Mouse (Mus musculus) WW6 (cell line): ENCODE results near the gene Cd320.
A peak's percentile ranks its signal among the peaks of the same experiment; 100 is the strongest.
"Not testable (repeated sequence)": the region's sequence is repeated elsewhere in the genome, so short reads cannot be mapped to it uniquely, and the experiment has no call there.

Source experiments
- DNase-seq: peaks from one replicate; pipeline ENCODE4 v3.0.0-alpha.2; 2013; ENCODE audit warnings: low read depth, low spot score

The Cd320 gene

DNA sequence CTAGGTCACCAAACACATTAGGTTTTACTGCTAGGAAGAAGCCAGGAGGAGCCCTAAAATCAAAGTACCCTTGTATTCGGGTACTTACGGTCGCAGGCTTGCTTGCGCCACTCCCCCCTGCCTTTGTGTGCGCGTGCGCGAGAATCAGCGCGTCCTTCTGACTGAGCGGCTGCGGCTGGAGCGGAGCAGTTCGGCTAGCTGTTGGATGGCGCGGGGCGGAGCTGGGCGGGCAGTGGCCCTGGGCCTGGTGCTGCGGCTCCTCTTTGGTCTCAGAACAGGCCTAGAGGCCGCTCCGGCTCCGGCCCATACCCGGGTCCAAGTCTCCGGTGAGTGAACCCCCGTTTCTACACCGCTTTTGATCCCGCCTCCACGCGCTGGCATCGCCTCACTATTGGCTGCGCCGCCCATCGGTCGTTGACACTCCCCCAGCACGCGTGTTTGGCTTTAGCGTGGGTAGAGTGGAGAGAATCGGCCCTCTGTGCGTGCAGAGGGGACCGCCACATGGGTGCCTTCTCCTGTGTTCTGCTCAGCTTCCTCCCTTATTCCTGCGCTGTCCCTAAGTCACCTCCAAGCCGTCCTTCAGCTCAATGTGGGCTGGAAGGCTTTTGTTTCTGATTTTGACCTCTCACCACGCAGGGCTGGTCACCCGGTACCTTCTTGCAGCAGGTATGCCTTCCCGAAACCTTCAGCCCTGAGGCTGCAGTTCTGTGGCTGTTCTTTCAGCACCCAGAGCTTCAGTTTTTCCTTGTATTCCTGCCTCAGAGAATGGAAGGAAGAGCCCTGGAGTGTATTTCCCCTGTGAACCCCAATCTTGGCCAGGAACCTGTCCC is at the start of gene Cd320:
TSS of gene Cd320 (plus strand) at position 126 of the 830 bp plus-strand sequence.
- DNase-seq = peak; percentile 77

DNA sequence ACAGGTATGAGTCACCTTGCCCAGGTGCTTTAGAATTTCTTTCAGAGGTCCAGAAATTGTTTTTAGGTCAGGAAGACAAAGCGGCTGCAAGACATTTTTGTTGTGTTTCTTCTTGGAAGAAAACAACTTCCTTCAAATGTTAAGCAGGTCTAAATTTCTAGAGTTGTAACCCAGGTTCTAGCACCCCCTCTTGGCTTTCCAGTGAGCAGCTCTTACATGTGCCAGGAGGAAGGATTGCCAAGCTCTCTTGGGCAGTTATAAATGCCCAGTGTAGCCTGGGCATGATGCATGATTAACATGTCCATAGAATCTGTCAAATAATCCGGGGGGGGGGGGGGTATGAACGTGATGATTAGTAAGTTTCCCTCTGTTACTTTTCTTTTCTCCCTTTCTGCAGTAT is 44.6 kb upstream of the Cd320 start:
- no peak for DNase-seq

DNA sequence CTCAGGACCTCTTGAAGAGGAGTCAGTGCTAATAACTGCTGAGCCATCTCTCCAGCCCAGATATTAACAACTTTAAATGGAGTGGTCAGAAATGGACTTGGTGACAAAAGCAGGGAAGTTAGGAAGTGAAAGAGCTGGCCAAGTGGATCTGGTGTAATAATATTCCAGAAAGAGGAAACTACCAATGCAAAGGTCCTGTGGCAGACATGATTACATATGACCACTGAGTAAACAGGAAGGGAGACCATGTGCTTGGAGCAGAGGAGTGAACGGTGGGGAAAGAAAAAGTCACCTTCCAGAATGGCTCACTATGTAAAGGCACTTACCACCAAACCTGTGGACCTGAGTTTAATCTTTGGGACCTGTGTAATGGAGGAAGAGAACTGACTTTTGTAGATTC is 43.6 kb upstream of the Cd320 start:
- DNase-seq = no peak

DNA sequence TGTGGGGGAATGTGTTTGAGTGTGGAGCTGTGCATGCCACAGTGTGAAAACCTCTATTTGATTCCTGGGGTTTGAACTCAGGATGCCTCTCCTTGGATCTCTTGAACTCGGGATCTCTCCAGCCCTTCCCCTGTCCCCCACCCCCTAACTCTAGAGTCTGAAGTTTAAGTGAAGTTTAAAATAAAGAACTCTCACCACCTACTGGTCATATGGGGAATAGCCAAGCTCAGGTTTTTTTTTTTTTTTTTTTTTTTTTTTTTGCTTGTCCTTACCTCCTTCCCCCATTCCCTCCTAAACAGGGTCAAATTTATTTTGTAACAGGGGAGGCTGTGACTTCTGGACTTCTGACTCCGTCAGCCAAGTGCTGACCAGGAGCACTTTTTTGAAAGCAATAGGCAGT is 40.7 kb upstream of the Cd320 start:
- DNase-seq = no peak

DNA sequence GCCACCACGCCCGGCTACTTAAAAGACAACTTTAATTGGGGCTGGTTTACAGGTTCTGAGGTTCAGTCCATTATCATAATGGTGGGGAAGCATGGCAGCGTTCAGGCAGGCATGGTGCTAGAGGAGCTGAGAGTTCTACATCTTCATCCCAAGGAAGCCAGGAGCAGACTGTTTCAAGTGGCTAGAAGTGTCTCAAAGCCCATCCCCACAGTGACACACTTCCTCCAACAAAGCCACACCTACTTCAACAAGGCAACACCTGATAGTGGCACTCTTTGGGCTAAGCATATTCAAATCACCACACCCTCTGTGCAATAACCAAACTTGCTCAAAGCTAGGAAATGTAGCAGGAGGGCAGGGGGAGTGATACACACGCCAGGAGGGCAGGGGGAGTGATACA is 38.7 kb upstream of the Cd320 start:
- DNase-seq = no peak

DNA sequence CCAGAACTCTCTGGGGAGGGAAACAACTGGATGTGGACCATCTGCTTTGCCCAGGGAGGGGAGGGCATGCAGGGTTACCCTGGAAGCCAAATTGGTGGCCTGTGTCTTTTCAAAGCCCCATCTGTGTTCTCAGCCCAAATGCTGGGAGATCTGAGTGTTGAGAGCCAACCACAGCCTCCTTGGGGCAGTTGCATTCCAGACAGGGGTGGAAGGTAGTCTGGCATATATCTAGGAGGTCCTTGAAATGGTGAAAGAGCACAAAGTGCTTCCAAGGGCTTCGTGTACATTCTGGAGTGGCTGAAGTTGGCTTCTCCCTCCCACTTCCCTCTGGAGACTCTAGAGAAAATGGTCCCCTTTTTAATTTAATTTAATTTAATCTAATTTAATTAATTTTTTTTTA is 38.1 kb upstream of the Cd320 start:
- no peak for DNase-seq

DNA sequence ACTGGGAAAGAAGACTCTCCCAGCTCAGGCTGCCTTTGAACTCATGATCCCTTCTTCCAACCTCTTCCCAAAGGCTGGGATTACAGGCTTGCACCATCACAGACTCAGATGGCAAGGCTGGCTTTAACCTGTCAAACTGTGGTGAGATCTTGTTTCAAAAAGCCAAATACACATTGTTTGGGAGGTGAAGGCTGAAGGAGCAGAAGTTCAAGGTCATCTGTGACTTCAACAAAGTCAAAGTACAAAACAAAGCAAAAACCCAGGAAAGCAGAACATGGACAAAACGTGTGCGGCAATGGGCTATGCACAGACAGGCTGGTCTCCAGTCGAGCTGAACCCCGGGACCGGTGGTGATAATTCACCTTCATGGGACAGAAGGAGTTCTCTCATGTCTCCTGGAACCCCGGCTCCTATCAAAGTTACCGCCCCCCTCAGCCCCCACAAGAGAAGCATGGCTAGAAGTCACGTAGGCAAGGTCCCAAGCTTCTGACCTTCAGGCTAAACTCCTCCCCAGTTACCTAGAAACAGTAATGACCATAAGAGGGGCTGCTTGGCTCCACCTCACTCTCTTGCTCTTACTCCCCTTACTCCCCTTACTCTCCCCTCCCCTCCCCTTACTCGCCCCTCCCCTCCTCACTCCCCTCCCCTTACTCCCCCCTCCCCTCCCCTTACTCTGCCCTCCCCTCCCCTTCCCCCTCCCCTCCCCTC is 35.6 kb upstream of the Cd320 start:
- no peak for DNase-seq

DNA sequence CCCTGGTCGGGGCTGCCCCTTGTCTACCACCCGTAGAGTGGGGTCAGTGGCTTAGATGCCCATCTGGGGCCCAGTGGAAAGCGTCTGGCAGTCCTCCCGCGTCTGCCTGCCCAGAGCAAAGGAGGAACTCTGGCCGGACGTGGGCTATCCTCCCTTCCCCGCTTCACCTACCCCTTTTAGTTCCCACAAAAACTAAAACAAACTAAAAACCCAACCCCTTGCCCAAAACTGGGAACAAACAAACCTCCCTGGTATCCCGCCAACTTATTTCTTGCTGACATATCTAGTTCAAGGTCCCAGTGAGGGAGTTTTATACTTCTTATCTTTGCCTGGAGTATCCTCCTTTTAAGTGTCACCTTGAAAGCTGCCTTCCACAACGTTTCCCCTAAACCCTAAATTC is 34.7 kb upstream of the Cd320 start:
- no peak for DNase-seq

DNA sequence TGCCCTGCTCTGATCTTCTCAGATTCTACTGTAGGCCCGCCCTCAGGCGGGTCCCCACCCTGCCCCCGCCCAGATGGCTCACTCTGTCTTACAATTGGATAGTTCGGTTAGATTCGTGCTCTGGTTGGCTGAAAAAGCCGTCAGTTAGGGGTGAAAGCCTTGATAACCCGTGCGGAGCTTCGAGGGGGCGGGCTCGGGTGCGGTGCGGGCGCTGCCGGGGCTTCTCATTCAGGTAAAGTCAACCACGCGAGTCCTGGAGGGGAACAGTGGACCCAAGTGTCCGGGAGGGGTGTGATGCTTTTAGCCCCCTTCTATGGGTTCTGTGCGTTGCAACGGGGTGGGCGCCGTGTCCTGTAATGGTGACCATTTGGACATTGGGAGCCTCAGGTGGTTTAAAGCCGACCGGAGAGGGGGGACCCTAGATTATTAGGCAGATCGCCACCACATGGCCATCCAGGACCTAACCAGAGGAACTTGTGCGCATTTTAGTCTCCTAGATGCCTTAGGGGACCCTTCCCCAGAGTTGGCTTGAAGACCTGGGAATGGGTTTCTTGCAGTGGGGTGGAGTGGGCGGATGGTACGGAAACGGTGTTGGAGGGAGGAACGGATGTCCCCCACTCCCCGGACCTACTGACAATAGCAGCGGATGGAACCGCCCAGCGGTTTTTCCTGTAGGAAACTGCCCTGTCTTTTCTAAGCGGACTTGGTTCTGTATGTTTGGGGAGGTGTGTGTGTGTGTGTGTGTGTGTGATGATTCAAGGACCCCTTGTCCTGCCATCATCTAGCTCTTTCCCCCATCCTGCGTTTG is 32.4 kb upstream of the Cd320 start, which contains the start of gene Kank3:
TSS of gene Kank3 (plus strand) at position 186 of the 808 bp plus-strand sequence.
- peak; percentile 91 for DNase-seq

DNA sequence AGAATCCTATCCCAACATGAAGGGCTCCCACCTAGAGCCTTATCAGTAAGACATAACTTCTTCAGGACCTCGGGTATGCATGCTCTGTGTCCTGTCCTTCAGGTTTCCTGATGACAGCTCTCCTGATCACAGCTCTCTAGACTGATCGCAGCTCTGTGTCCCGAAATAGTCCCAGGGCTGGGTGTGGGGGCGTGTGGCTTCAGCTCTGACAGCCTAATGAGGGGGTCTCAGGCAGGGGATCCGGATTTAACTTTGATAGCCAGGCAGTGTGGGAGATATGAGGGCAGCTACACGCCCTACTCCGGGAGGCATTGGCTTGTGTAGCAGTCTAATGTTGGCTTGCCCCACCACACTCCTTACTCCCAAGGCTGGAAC is 31.8 kb upstream of the Cd320 start:
- DNase-seq = no peak

DNA sequence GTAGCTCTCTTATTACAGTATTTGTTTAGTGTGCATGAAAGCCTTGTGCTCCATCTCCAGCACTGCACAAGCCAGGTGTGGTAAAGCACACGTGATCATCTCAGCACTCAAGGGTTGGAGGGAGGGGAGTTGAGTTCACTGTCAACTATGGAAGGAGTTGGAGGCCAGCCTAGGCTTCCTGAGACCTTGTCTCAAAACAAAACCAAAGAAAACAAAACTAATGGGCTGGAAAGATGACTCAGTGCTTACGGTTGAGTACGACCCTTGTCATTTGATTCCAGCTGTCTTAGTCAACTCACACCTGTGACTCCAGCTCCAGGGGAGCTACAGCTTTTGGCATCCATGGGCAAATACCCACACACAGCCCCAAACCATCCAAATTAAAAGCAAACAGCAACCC is 30.4 kb upstream of the Cd320 start:
- DNase-seq = no peak

DNA sequence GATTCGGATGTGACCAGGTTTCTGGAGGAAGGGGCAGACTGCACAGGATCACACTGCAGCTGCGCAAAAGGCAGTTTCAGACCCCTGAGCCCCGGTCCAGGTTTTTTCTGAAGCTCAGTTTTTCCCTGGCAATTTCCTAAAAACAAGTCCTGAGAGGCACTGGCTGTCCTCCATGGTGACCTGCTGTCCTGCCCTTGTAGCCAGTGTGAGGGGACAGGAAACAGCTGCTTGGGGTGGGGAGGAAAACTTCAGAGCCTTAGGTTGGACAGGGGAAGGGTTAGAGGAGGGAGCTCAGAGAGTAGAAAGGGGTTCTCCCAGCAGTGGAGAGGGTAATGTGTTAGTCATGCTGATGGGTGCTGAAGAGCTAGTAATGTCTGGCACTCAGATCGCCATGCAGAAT is 29.9 kb upstream of the Cd320 start:
- no peak for DNase-seq

DNA sequence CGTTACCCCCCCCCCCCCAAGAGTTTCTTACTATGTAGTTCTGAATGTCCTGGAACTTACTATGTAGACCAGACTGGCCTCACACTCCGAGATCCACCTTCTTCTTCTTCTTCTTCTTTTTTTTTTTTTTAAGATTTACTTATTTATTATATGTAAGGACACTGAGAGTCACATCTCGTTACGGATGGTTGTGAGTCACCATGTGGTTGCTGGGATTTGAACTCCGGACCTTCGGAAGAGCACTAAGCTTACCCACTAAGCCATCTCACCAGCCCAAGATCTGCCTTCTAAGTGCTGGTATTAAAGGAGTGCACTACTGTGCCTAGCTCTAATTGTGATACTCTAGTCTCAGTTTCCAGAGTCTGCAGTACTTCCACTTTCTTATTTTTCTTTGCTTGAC is 27.5 kb upstream of the Cd320 start:
- no peak for DNase-seq

DNA sequence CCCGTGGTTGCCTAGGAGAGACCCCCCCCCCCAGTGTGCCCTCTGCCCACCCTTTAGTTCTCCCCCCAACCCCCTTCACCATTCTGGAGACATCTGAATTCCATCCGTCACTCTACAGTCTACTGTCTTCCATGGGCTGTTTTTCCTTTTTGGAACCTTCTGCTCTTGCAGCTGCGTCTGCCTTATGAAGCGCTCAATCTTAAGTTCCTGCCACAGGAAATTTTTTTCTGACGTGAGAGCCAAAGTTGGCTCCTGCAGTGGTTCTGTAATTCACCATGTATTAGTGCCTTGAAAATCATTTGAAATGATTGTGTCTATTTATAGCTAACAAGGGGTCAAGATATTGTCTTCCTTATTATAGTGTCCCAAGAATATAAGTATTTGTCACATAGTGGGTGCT is 26.3 kb upstream of the Cd320 start:
- no peak for DNase-seq

DNA sequence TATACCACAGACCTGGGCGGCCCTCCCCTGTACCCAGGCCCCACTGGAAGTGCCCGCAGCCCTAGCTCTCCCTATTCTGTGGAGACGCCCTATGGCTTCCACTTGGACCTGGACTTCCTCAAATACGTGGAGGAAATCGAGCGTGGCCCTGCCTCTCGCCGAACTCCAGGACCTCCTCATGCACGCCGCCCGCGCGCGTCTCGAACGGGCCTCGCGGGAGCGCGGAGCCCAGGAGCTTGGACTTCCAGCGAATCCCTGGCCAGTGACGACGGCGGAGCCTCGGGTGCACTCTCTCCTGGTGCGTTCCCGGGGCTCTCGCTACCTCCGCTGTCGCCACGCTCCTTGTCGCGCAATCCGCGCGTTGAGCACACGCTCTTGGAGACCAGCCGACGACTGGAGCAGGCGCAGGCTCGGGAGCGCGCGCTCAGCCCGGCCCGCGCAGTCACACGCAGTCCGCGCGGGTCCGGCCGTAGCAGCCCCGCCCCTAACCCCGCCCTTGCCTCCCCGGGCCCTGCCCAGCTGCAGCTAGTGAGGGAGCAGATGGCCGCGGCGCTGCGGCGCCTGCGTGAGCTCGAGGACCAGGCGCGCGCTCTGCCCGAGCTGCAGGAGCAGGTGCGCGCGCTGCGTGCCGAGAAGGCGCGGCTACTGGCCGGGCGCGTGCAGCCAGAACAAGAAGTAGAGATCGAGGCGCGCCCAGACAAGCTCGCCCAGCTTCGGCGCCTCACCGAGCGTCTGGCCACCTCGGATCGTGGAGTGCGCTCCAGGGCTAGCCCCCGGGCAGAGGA is 25.5 kb upstream of the Cd320 start:
- peak; percentile 89 for DNase-seq

DNA sequence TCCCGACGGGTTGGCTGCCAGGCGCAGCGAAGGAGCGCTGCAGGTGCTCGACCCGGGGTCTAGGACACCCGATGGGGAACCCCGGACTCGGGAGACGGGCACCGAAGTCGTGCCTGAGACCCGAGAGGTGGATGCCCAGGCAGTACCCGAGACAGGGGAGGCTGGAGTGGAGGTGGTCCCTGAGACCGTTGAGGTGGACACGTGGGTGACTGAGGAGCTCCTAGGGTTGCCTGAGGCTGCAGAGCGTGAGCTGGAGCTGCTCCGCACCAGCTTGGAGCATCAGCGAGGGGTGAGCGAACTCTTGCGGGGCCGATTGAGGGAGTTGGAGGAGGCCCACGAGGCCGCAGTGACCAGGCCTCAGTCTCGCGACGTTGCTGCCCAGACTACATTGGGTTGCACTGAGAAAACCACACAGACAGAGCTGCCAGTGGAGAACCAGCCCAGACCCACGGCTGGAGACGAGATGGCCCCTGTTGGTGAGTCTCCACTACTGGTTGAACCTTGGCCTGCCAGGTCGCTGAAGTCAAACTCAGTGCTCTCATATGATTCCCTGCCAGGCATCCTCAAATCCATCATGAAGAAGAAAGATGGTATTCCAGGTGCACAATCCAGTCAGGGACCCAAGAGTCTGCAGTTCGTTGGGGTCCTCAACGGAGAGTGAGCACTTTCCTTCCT is 24.8 kb upstream of the Cd320 start:
- no peak for DNase-seq

DNA sequence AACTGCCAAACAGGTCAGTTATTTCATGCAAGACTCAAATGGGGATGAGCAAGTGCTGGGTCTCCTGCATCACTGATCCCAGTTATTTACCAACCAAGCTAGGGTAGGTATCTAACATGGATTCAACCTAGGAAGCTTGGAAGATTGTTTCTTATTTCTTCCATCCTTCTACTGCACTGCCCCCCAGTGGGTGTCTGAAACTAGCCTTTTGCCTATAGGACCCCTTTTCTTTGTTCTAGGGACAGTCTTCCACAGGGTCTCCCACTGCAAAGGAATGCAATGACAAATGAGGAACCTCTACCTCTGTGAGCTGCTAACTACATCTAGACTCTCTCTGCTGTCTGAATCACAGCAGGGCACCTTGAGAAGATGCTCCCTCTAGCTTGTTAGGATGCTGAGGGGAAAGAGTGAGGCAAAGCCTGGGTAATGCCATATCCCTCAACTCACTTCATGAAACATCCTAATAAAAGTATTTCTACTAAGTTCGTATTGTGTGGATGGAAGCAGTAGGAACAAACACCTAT is 20.4 kb upstream of the Cd320 start:
- DNase-seq = no peak

DNA sequence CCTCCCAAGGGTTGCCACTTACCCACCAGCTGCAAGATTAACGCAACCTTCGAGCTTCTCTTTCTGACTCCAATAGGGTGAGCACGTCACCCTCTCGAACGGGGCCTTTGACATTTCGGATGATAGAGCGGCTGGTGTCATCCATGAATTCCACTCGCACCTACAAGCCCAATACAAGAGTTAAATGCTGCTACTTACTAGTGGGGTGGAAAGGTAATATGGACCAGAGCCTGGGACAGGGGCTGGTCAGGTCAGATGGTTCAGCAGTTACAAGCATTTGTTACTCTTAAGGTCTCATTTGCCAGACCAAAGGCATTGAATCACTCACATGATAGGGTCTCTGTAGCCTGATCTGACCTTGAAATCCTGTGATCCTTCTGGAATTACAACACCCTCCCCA is 19.7 kb upstream of the Cd320 start:
- not testable (repeated sequence) for DNase-seq

DNA sequence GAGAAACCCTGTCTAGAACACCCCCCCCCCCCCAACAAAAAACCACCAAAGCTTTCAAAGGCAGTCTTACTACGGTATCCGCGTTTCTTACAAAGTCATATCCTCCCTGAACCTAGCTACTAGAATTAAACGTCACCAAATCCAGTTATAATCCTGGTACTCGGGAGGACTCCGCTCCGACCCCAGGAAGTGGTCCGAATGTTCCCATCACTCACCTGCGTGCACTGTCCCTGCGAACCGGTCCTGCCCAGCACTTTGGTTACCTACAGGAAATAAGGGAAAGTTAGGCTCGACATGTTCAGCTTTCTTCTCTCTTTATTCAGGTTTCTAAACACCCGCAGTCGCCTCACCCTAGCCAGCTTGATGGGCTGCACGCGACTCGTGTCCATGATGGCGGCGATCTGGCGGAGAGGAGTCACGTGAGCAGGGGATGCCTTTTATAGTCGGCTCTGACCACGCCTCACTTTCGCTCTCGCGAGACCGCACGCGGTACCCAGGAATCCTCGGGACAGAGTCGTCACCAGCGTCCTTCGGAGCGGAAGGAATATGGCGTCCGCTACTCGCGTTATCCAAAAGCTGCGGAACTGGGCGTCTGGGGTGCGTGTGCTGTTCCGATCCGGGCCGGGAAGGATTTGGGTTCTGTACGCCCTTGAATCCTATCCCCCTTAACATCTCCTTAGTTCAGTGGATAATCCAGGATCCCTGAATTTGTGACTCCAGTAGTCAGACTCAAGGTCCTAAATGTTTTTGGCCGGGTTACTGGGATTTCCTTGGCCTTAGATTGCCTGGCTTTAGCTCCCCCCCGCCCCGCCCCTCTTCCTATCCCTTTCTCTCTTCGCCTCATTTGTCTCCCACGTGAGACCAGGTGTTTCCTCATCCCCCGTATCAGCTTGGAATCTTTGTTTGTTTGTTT is 18.6 kb upstream of the Cd320 start, which contains the start of the genes Rps28 and Ndufa7:
TSS of gene Rps28 (minus strand) at position 479 of the 913 bp plus-strand sequence.
TSS of gene Ndufa7 (plus strand) at position 489 of the 913 bp plus-strand sequence.
- DNase-seq = peak; percentile 93

DNA sequence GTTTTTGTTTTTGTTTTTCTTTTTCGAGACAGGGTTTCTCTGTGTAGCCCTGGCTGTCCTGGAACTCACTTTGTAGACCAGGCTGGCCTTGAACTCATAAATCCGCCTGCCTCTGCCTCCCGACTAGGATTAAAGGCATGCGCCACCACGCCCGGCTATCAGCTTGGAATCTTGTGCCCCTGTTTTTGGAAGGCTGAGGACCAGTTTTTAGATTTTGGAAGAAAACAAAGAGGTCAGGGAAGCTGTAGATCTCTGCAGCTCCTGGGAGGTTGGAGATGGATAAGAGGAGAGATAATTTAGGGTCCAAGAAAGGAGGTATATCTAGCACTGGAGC is 17.9 kb upstream of the Cd320 start:
- DNase-seq = not testable (repeated sequence)
